Mouse (Mus musculus) neural tube, embryonic 10.5 days (tissue): ENCODE measurements around the gene Rpl23.

Experiments
- DNase-seq: peaks from one replicate; pipeline ENCODE4 v3.0.0-alpha.2; 2017; ENCODE audit warnings: low spot score; ENCODE audit errors: extremely low spot score

The Rpl23 gene

GRCm38 (mm10) chr11:97781832-97782563 lies at the start of gene Rpl23:
TSS of gene Rpl23 (minus strand) at chr11:97782437.
- DNase-seq = peak; percentile 99

GRCm38 (mm10) chr11:97832001-97832400 lies 49.8 kb upstream of the Rpl23 start:
- DNase-seq = no peak

- no peak for DNase-seq
Measured at GRCm38 (mm10) chr11:97830501-97830900, 48.3 kb upstream of the Rpl23 start.

GRCm38 (mm10) chr11:97829913-97830476 lies 47.8 kb upstream of the Rpl23 start:
- DNase-seq = no peak

- no peak for DNase-seq
Measured at GRCm38 (mm10) chr11:97829365-97829764, 47.1 kb upstream of the Rpl23 start.

GRCm38 (mm10) chr11:97827654-97828053 lies 45.4 kb upstream of the Rpl23 start:
- DNase-seq = no peak

GRCm38 (mm10) chr11:97826414-97826813 lies 44.2 kb upstream of the Rpl23 start:
- DNase-seq = no peak

- DNase-seq = no peak
Measured at GRCm38 (mm10) chr11:97825971-97826370, 43.7 kb upstream of the Rpl23 start.

- DNase-seq = no peak
Measured at GRCm38 (mm10) chr11:97825295-97825694, 43.1 kb upstream of the Rpl23 start.

GRCm38 (mm10) chr11:97824895-97825294 lies 42.7 kb upstream of the Rpl23 start:
- DNase-seq = no peak

- DNase-seq = no peak
Measured at GRCm38 (mm10) chr11:97824168-97824567, 41.9 kb upstream of the Rpl23 start.

GRCm38 (mm10) chr11:97822840-97823603 lies 40.8 kb upstream of the Rpl23 start:
- no peak for DNase-seq

GRCm38 (mm10) chr11:97821401-97822064 lies 39.3 kb upstream of the Rpl23 start:
- DNase-seq = no peak

- no peak for DNase-seq
Measured at GRCm38 (mm10) chr11:97820840-97821239, 38.6 kb upstream of the Rpl23 start.

GRCm38 (mm10) chr11:97819923-97820322 lies 37.7 kb upstream of the Rpl23 start:
- no peak for DNase-seq

- DNase-seq = no peak
Measured at GRCm38 (mm10) chr11:97819102-97819501, 36.9 kb upstream of the Rpl23 start.

- peak; percentile 75 for DNase-seq
Measured at GRCm38 (mm10) chr11:97818571-97818970, 36.3 kb upstream of the Rpl23 start.

GRCm38 (mm10) chr11:97818003-97818402 lies 35.8 kb upstream of the Rpl23 start:
- DNase-seq = no peak

GRCm38 (mm10) chr11:97817379-97817778 lies 35.1 kb upstream of the Rpl23 start:
- DNase-seq = no peak

GRCm38 (mm10) chr11:97816916-97817315 lies 34.7 kb upstream of the Rpl23 start:
- no peak for DNase-seq

GRCm38 (mm10) chr11:97816176-97816575 lies 33.9 kb upstream of the Rpl23 start:
- no peak for DNase-seq

GRCm38 (mm10) chr11:97815736-97816135 lies 33.5 kb upstream of the Rpl23 start:
- no peak for DNase-seq
